Mouse (Mus musculus) kidney, postnatal 4 days (tissue): ENCODE measurements around the gene Ccnyl1.

Source experiments
- DNase-seq, 2 experiments: peaks; one replicate each; pipeline ENCODE4 v3.0.0; 2021; ENCODE audit warnings: mixed read lengths in 2 of 2

Ccnyl1 gene

GRCm38 (mm10) chr1:64705230-64705629 lies 15.0 kb downstream of the Ccnyl1 start:
- peak; percentile 71 to 74 for DNase-seq

- no peak for DNase-seq
These were observed 16.4 kb downstream of the Ccnyl1 start for GRCm38 (mm10) chr1:64706610-64707009.

GRCm38 (mm10) chr1:64709891-64710290 lies 19.6 kb downstream of the Ccnyl1 start:
- DNase-seq: no peak

GRCm38 (mm10) chr1:64712006-64712760 lies 21.9 kb downstream of the Ccnyl1 start:
- no peak for DNase-seq

- no peak for DNase-seq
These were observed 25.2 kb downstream of the Ccnyl1 start for GRCm38 (mm10) chr1:64715458-64715857.

- no peak for DNase-seq
These were observed 26.5 kb downstream of the Ccnyl1 start for GRCm38 (mm10) chr1:64716589-64717304.

- peak; percentile 60 to 69 for DNase-seq
These were observed 27.2 kb downstream of the Ccnyl1 start for GRCm38 (mm10) chr1:64717504-64717903.

- no peak for DNase-seq
These were observed 30.9 kb downstream of the Ccnyl1 start for GRCm38 (mm10) chr1:64721034-64721587.

- DNase-seq: no peak
These were observed 39.8 kb downstream of the Ccnyl1 start for GRCm38 (mm10) chr1:64730046-64730445.

GRCm38 (mm10) chr1:64731341-64732020 lies 41.2 kb downstream of the Ccnyl1 start:
- DNase-seq: no peak

GRCm38 (mm10) chr1:64732161-64732560 lies 41.9 kb downstream of the Ccnyl1 start:
- no peak for DNase-seq

- DNase-seq: no peak
These were observed 42.5 kb downstream of the Ccnyl1 start for GRCm38 (mm10) chr1:64732637-64733200.

GRCm38 (mm10) chr1:64733453-64734245 lies 43.4 kb downstream of the Ccnyl1 start:
- DNase-seq: no peak

GRCm38 (mm10) chr1:64734771-64735750 lies 44.8 kb downstream of the Ccnyl1 start:
- DNase-seq: peak; percentile 64 to 75

- peak; percentile 72 to 81 for DNase-seq
These were observed 45.8 kb downstream of the Ccnyl1 start for GRCm38 (mm10) chr1:64735781-64736680.

GRCm38 (mm10) chr1:64736681-64737501 lies 46.6 kb downstream of the Ccnyl1 start:
- no peak for DNase-seq

- peak; percentile 95 to 98 for DNase-seq
These were observed 47.4 kb downstream of the Ccnyl1 start, which contains the start of gene Fzd5 for GRCm38 (mm10) chr1:64737502-64738179. Fzd5 (minus strand) TSS chr1:64737751.

- DNase-seq: no peak
These were observed 47.9 kb downstream of the Ccnyl1 start for GRCm38 (mm10) chr1:64738180-64738555.
